Mouse (Mus musculus): ENCODE measurements around the gene Piezo1. TPM values are rescaled to one million over a fixed set of nuclear protein-coding genes. Genes with fewer than 3 reads are reported as not detected.
A peak's percentile ranks its signal among the peaks of the same experiment; 100 is the strongest.

Gene Piezo1
- total RNA-seq, 2 experiments from 2014 or later = 3.2 to 3.5 TPM

DNA sequence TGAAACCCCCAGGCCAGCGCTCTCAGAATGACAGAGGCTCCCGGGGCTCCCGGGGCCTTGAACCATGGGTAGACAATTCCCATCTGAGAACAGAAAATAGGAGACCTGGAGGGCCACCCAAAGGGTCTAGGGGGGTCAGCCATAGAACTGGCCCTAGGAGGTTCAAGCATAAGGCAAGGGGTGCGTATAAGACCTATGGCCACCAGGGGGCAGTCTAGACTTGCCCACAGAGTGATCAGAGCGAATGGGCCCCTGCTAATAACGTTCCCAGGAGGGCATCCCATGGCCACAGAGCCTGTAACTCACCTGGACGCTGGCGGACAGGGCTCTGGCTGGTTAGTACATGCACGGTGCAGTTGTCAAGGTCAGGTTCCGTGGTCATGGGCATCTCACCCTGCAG is 50.3 kb downstream of the Piezo1 start:
- peak; percentile 35 to 84 for DNase-seq (ENCODE audit: low spot score in 2 of 2)

DNA sequence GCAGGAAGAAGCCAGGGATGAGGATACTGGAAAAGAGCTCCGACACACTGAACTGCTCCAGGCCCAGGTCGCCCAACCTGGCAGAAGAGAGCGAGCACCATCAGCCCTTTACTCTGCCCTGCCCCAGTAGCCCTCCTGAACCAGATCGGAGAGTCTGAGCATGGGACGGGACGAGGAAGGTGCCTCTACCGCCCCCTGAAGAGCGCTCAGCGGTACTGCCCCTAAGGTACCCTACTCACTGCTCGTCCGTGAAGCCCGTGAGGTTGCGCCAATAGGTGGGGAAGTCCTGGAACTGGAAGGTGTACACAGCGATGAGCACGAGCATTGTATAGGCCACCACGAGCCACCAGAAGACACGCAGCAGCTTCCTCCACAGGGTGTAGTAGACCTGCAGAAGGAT is 53.2 kb downstream of the Piezo1 start:
- no peak for DNase-seq (ENCODE audit: low spot score in 2 of 2)

DNA sequence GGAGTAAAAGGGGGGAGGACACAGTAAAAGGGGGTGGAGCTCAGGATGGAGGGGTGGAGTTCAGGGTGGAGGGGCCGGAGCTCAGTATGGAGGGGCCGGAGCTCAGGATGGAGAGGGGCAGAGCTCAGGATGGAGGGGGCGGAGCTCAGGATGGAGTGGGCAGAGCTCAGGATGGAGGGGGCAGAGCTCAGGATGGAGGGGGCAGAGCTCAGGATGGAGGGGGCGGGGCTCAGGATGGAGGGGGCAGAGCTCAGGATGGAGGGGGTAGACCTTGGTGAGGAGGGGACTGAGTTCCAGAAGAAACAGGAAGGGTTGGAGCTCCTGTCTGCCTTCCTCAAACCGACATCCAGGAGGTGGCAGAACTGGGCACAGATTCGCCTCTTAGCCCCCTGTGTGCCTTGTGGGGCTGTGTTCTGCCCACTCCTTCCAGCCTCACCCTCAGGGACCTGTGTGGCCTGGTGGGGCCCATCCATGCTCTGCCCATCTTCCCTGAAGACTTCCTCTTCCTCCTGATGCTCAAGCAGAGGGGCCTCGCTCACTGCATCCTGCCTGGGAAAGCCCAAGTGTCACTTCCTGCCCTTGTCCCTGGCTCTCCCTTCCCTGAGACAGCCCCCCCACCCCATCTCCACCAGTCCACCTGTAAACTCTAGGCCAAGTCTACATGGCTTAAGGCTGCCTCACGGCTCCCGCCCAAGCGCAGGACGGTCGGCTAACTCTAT is 54.0 kb downstream of the Piezo1 start:
- no peak for DNase-seq (ENCODE audit: low spot score in 2 of 2)

DNA sequence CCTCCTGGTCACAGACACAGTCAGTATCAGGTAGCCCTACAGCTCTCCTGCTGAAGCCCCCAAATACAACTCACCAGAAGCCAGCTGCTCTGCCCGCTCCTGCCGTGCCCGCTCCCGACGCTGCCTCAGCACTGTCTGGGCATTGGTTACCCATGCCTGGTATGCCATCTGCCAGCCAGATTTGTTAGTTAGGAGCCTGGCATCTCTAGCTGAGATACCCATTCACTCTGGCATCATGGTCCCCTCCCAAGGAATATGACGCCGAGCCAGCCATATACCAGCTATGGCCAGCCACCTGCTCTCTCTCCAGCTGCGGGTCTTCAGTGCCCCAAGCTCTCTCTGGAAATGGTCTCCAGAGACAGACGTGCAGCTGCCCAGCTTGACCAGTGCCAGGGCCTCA is 62.7 kb downstream of the Piezo1 start:
- DNase-seq (ENCODE audit: low spot score in 2 of 2) = peak; percentile 46 to 65

DNA sequence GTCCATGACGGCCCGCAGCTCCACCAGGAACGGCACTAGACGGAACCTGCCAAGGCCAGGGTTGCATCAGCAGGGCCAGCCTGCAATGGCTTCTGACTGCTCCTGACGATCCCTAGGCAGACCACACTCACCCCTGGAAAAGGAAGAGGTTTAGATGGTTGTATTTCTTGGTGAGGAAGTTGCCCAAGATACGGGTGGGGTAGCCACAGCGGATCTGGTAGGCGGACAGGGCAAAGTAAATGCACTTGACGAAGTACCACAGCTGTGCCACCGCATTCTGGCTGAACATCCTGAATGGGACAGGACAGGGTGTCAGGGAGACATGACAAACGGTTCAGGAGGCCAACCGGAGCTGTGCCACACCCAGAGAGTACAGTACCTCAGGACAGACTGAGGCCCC is 66.3 kb downstream of the Piezo1 start:
- no peak for DNase-seq (ENCODE audit: low spot score in 2 of 2)

DNA sequence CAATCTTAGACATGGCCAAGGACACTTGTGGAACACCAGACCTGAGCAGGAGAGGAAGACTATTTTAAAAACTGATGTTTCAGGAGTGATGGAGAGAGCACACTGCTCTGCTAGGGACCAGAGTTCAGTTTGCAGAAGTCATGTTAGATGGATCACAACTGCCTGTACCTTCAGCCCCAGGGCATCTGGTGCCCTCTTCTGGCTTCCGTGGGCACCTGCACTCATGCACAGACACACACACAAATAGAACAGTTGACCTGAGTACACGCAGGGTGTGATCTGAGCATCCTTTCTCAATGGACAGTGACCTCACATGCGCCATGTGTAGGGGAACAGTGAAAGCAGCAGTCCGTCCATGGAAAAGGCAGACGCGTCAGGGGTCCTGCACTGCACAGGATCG is 67.3 kb downstream of the Piezo1 start:
- no peak for DNase-seq (ENCODE audit: low spot score in 2 of 2)

DNA sequence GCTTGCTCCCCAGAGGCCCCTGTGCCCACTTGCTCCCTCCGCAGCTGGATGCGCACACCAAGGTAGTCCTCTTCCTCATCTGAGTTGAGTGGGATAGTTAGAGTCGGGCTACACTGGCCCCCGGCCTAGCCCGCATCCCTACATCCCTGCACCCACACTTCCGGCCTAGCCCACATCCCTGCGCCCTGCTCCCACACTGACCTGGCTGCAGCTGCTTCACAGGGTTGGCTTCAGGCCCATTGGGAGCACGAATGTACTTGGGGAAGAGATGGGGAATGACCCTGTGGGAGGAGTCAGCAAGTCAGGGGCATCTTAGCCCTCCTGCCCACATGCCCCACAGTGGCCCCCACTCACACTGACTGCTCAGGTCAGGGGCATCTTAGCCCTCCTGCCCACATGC is 68.7 kb downstream of the Piezo1 start:
- DNase-seq (ENCODE audit: low spot score in 2 of 2) = no peak

DNA sequence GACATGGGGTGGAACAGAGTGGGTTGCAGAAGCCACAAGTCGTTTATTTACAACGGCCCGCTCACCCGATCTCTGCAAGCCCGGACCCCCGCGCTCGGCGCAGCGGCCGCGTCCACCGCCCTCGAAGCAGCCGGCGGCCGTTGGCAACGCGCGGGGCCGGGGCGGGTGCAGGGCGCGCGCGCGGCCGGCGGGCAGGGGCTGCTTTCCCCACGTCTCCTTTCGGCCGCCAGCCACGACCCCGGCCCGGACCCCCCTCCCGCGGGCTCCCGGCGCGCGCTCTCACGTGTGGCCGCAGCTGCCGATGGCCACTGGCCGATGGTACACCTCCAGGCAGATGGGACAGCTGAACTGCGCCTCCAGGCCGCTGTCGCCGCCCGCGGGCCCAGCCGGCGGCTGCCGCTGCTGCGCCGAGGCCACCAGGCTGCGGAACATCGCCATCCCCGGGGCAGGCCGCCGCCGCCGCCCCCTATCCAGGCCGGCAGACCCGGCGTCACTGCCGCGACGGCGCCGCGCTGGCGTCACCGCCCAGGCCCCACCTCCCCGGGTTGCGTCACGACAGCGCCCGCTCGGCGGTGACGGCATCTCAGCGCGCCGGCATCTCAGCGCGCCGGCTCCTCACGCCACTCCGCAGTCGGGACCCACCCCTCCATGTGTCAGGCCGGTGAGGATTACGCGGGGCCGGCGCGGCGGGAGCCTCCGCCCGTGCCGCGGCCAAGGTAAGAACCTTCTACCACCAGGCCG is 75.4 kb downstream of the Piezo1 start, which contains the start of the genes Rnf166 and Ctu2:
Gene Rnf166, minus strand, starts transcription at position 485 of the 741 bp plus-strand sequence.
Gene Ctu2, plus strand, starts transcription at position 564 of the 741 bp plus-strand sequence.
- peak; percentile 83 to 92 for DNase-seq (ENCODE audit: low spot score in 2 of 2)

DNA sequence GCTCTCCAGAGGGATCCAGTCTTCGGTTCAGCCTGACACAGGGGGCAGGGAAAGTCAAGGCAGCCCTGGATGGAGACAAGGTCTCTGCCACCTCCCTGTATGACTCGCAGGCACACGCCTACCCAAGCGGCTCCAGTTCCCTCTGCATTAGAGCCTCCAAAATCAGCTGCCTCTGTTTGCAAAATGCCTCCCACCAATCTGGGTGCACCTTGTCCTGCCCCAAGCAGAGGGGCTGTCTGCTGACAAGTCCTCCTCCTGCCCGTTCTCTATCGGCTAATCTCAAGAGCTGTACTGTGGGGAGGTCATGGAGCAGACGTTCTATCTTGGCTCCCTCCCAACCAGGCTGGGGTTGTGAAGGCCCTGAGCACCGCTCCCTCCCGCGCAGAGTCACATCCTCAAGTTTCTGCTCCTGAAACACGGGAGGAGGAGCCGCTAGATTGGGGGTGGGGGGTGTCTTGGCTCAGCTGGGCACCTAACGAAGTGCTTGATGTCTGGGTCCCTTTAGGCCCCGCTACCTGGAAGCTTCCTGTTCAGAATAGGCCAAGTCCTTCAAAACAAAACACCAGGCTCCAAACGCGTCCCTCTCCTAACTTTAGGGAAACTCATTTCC is 76.1 kb downstream of the Piezo1 start:
- peak in 1 of 2 experiments; percentile 39 for DNase-seq (ENCODE audit: low spot score in 2 of 2)

DNA sequence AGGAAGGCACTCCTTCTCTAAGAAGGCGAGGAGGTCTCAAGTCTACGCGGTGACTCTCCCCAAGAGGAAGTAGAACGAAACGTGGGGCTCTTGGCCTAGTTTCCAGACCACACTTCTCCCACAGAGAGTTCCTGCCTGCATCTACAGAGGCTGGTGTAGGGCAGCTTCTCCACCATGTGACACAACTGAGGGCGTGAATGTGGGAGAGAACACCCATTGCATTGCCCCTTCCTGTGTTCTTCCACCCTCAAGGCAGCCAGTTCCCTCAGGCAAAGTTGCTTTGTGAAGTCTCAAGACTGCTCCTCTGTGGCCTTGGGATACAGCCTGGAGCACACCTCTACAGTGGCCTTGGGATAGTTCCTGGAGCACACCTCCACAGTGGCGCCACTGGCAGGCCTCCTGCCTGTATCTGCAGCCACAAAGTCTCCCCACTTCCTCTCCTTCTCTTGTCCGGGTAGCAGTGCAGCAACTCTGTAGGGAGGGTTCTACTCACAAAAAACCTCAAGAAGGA is 77.2 kb downstream of the Piezo1 start:
- DNase-seq (ENCODE audit: low spot score in 2 of 2) = no peak

DNA sequence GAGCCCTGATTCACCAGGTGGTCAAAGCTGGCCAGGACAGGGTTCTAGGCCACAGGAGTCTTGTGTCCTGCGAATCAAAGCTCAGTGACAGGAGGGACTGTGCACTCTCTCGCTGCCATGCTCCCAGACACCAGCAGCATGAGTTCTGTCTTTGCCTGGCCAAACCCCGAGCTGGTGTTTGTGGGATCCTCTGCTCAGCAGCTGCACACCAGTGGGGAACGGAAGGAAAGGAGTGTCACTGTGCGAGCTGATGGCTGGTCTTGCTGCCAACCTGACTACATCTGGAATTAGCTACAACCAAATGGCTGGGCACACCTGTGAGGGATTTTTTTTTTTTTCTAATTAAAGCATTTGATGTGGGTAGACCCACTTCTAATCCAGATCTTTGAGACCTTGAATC is 80.4 kb downstream of the Piezo1 start:
- DNase-seq (ENCODE audit: low spot score in 2 of 2) = no peak

DNA sequence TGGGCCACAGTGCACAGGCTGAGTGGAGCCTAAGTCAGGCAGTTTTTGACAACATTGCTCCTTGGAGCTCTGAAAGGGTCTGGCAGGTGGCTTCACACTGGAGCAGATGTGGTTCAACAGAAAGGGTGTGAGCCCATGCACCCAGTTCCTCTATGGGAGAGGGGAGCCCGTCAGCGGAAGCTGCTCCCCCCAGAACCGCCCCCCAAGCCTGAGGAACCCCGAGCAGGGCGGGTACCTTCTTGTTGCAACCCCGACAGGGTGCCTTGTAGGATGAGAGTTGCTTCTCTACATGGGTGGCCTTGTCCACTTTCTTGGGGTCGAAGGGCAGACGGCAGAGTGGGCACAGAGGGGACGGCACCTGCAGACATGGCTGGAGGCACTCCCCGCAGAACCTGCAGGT is 81.2 kb downstream of the Piezo1 start:
- DNase-seq (ENCODE audit: low spot score in 2 of 2) = no peak

DNA sequence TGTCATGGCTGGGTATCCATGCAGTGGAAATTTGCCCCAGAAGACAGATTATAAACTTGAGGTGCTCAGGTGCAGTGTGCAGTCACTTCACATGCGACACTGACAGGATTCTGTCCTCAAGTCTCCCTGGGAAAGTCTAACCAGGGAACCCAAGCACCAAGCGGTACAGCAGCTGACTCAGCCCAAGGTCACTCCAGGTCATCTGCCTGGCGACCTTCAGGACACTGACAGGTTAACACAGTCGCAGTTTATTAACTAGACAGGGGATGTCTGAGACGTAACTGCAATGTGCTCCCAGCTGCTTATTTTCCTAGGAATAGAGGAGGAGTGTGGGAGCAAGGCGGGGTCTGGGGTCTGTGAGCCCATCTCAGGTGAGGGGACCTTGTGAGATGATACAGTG is 81.7 kb downstream of the Piezo1 start:
- no peak for DNase-seq (ENCODE audit: low spot score in 2 of 2)

DNA sequence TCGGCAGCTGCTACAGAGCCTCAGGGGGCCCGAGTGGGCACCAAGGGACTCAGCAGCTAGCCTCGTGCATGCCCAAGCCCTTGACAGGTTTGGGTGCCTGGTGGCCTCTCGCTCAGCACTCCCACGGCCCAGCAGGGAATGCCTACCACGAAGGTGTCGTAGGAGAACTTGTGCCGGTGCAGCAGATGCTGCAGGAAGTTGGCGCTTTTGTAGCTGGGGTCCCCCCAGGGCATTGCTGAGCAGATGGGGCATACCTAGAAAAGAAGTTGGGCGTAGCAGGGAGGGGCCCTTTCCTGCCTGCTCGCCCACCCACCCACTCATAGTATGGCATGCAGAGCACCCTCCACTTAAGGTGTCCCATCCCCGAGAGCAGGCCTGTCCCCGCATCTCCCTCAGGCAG is 83.3 kb downstream of the Piezo1 start:
- no peak for DNase-seq (ENCODE audit: low spot score in 2 of 2)

DNA sequence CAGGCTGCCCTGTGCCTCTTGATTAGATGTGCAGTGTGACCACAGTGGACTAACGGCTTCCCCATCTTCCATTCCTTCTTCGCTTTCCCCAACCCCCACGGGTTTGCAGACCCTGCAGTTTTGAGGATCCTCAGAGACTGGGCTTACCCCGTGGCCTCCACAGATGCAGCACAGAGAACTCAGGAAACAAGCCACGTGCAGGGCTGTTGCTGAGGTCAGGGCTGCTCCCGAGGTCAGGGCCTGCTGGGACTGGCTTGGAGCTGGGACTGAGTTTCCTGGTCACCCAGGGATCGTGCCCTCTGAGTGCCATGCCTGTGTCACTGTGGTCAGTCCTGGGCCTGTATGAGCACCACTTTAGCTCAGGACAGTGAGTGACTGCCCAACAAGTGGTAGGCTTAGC is 86.1 kb downstream of the Piezo1 start:
- DNase-seq (ENCODE audit: low spot score in 2 of 2) = no peak

DNA sequence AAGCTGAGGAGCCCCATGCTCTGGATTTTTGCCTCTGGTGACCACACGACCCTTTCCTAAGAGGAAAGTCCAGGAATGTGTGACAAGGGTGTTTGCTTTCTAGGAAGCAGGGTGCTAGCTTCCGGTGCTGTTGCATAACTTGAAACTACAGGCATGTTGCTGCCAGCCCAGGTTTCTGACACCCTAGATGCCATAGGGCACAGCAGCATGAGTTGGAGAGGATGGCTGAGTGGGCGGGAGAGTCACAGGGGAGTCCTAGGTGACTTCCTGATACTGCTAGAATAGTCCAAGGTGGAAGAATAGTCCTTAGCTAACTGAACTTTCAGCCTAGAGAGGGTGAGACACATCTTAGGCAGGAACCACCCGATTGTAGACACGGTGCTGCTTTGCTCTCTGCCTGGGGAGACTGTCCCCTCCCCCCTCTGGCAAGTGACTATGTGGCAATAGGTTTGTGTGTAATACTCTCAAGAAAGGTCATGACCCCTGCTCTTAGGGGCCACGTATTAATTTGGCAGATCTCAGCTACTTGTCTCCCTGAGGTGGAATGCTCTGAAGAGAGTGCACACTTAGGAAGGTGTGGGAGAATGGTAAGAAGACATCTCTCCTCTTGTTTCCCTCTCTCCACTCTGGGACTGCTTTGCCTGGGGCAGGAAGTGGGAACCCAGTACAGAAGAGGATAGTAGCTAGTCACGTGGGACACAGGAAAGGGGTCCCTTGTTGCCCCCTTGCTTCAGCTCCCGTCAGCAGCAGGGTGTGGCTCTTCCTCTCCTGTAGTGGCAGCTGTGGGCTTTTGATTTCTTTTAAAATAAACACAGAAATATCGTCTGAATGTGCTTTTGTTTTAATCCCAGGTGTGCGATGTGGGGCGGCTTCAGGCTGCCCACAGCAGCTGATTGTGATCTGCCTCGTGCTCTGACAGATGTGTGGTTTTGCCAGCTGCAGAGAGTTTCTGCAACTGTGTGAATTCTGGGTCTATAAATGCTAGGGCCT is 87.2 kb downstream of the Piezo1 start:
- DNase-seq (ENCODE audit: low spot score in 2 of 2) = no peak

DNA sequence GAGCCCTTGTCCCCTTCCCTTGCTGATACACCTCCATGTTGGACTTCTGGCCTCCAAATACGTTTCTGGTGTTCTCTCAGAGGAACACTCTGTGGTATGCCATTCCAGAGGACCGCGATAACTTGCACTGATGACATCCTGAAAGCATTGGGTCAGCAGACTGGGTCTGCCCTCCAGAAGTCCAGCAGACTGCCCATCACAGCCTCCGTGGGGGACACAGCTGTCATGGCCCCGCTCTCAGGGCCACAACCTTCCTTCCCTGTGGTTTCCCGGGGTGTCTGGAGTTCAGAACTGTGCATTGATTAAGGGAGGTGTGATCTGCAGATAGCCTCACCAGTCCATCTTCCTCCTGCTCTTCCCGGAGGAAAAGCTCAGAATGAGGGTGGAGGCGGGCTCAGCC is 88.6 kb downstream of the Piezo1 start:
- DNase-seq (ENCODE audit: low spot score in 2 of 2) = no peak

DNA sequence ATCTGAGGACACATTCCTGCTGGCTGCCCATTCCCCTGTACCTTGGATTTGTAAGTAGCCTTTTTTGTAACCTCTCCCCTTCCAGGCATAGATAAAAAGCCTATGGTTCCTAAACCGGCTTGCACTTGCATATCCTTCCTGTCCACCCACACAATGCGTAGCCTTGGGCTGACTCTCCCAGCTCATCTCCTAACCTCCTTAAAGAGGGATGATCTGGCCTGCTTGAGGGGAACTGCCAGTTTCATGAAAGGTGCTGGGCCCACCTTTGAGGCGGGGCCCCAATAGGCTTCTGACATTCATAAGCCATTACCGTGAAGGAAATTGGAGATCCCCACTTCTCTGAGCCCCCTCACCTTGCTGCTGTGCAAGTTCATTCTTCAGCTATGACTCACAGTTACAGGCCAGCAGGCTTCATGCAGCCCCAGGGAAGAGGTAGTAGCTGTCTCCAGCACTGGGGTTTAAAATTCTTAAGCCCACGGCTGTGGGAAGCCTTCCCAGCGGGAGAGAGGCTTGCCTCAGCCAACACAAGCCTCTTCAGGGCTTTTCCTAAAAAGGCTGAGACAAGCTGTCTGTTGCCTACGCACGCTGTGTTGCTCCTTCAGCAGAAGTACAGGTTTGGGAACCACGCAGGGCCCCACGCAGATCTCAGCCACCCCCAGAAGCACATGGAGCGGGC is 89.5 kb downstream of the Piezo1 start:
- DNase-seq (ENCODE audit: low spot score in 2 of 2) = peak; percentile 52 to 75

DNA sequence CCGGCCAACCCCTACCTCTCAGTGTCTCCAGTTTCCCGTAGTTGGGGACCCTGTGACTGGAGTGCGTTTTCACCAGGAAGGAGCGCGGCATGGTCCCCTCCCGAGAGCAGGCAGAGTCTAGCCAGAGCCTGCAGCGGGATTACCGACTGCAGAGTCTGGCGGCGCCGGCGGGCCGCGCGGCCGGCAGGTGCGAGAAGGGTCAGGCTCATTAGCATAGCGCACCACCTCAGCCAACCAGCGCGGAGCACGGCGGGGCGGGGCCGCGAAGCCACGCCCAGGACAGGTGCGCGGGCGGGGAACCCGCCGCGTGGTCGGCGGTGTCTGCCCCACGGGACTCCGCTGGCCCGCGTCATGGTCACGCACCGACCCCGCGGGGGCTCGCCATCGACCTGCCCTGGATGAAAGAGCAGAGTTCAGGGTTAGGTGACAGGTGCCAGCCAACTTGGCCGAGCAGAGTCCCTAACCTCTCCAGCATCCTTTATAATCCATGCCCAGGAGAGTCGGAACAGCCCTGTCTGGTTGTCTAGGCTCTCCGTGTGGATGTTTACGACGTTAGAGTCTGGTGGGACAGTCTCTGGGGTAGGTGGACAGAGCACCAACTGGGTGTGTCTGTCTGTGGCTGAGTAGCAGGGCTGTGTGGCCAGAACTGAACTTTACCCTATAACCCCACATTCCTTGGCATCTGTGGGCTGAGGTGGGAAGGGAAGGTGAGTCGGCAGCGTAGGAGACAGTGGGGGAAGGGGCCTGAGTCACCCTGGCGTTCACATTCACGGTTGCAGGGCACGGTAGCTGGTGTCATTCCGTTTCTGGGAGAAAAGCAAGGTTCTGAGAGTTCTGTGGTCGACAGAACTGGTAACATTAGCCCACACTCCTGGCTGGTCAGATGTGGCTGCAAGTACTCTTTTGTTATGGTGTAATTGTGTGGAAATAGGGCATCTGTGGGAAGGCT is 90.3 kb downstream of the Piezo1 start, which contains the start of gene Snai3:
Gene Snai3, minus strand, starts transcription at position 210 of the 949 bp plus-strand sequence.
- DNase-seq (ENCODE audit: low spot score in 2 of 2) = no peak
